In genomic region chr6:94924338-94925039, GRCm38 (mm10) we compare ENCODE assay signal across 24 mouse cellular contexts.
A peak's percentile ranks its signal among the peaks of the same experiment; 100 is the strongest.
DNase-seq lines count a peak whose midpoint lies in the region; ATAC-seq and TF ChIP-seq lines count a peak whose summit lies in the region.
"Had no signal": no experiment of that assay in that cellular context is flagged by ENCODE, and none has a peak within 500 bp of the region (broad histone marks: within the 10 kb centered on the region; RNA-seq: fewer than 3 reads in every experiment).

No protein-coding gene starts in this region.

- H3K36me3 ChIP-seq in MEL (ENCODE audit: control insufficient read depth in 1 of 2, insufficient read depth in 2 of 2, low read length in 2 of 2): peaks cover 0 to 40% of the 10 kb centered on the region in 2 experiments; a peak in 2 of 4 replicates
- H3K36me3 ChIP-seq: embryonic facial prominence, embryonic 10.5 days; forebrain, embryonic 15.5 days; G1E; heart, embryonic 10.5 days; hindbrain, embryonic 12.5 days had no signal

- H3K27me3 ChIP-seq in MEL (ENCODE audit: control insufficient read depth in 1 of 2, insufficient read depth in 2 of 2, low read length in 2 of 2): no peaks in the 10 kb centered on the region
- H3K27me3 ChIP-seq: forebrain, embryonic 15.5 days; hindbrain, embryonic 12.5 days; Patski had no signal

- DNase-seq in 3T3-L1 (ENCODE audit: low read depth, low spot score) (peak; percentile 78), MEL (ENCODE audit: low read depth, low spot score) (peak; percentile 64)
- no peak for DNase-seq in left cerebral cortex, adult 9 months (ENCODE audit: low spot score in 2 of 2)
- DNase-seq in lung, postnatal 14 days: no peak
- DNase-seq in embryo, embryonic 10 days (ENCODE audit: low spot score): no peak
- DNase-seq: adrenal gland, adult 8-10 months; cerebellum, adult 11-12 months; cerebellum, adult 9-10 months; cerebellum, postnatal 25 days; heart, adult 18-20 months; heart, postnatal 10 days; heart, postnatal 4 days had no signal

- 0 out of 2 replicates have a peak, but pooled peaks have one; percentile 12 for ATAC-seq in common myeloid progenitor, adult 5-6 weeks (replicated peaks; ENCODE audit: low read depth, poor library complexity, severe bottlenecking)
- peak; percentile 86 for ATAC-seq in megakaryocyte-erythroid progenitor cell, adult 5-6 weeks (replicated peaks; ENCODE audit: low FRiP score, low TSS enrichment, poor library complexity, severe bottlenecking)
- ATAC-seq: activated CD4-positive, CD25-positive, alpha-beta regulatory T cell, adult 4 months; CD4-positive, CD25-positive, alpha-beta regulatory T cell, adult 4 months; forebrain, embryonic 15.5 days; hindbrain, postnatal 0 days; Patski had no signal

- peak overlapping the region; percentile 64 for H3K27ac ChIP-seq in MEL (ENCODE audit: control insufficient read depth, low read depth, low read length)
- H3K27ac ChIP-seq: embryonic facial prominence, embryonic 10.5 days; forebrain, embryonic 15.5 days; heart, embryonic 10.5 days; hindbrain, embryonic 12.5 days; hindbrain, postnatal 0 days had no signal

- H3K4me1 ChIP-seq in MEL (ENCODE audit: control insufficient read depth in 1 of 2, insufficient read depth in 2 of 2, low read length in 2 of 2): peaks cover 4 to 31% of the 10 kb centered on the region in 2 experiments
- H3K4me1 ChIP-seq: forebrain, embryonic 15.5 days had no signal

- TF ChIP-seq CTCF in MEL (IDR thresholded peaks at IDR 0.05 in 2 of 3, conservative IDR thresholded peaks at IDR 0.05 in 1 of 3; ENCODE audit: control insufficient read depth in 1 of 3, insufficient read depth in 1 of 3, low read depth in 2 of 3, low read length in 3 of 3, poor library complexity in 1 of 3, severe bottlenecking in 1 of 3): no peak

- H3K79me2 ChIP-seq in MEL (ENCODE audit: control insufficient read depth, insufficient read depth, low read length, poor library complexity): no peaks in the 10 kb centered on the region; the same call in 1 of the 2 replicates

- peak overlapping the region; percentile 23 for H3K9ac ChIP-seq in MEL (ENCODE audit: control insufficient read depth, low read depth, low read length, poor library complexity, severe bottlenecking)
- H3K9ac ChIP-seq: forebrain, embryonic 15.5 days; hindbrain, embryonic 12.5 days had no signal

- no peak for TF ChIP-seq RAD21 in MEL (IDR thresholded peaks at IDR 0.05; ENCODE audit: low read depth, low read length)

- TF ChIP-seq EP300 in MEL (IDR thresholded peaks at IDR 0.05; ENCODE audit: low read depth in 1 of 2, low read length in 2 of 2): peak; percentile 58 to 65; a peak in 3 of 4 replicates

- H3K9me3 ChIP-seq in MEL (replicated peaks; ENCODE audit: insufficient read depth, low read length): no peaks in the 10 kb centered on the region
- H3K9me3 ChIP-seq: embryonic facial prominence, embryonic 10.5 days; forebrain, embryonic 15.5 days; G1E; heart, embryonic 10.5 days; hindbrain, embryonic 12.5 days had no signal

- H3K4me3 ChIP-seq in MEL (ENCODE audit: control insufficient read depth in 1 of 2, insufficient read depth in 1 of 2, low read depth in 2 of 2, low read length in 2 of 2): peak overlapping the region; percentile 29 to 38; a peak in 3 of 4 replicates
- H3K4me3 ChIP-seq: embryonic facial prominence, embryonic 10.5 days; erythroblast, embryonic 14.5 days; forebrain, embryonic 15.5 days; heart, embryonic 10.5 days; hindbrain, embryonic 12.5 days had no signal

- TF ChIP-seq POLR2A in MEL (IDR thresholded peaks at IDR 0.05; ENCODE audit: control insufficient read depth in 1 of 2, insufficient read depth in 1 of 2, low read depth in 1 of 2, low read length in 2 of 2, poor library complexity in 1 of 2): no peak

TF ChIP-seq in MEL, 35 proteins besides CTCF, POLR2A, EP300 and RAD21:
- TF ChIP-seq SIN3A (IDR thresholded peaks at IDR 0.05; ENCODE audit: low read length): peak; percentile 60
- TF ChIP-seq UBTF (IDR thresholded peaks at IDR 0.05; ENCODE audit: borderline replicate concordance, insufficient read depth, low read depth, low read length): no peak
- TF ChIP-seq TCF12 (IDR thresholded peaks at IDR 0.05; ENCODE audit: low read depth, low read length): peak; percentile 70
- TF ChIP-seq HCFC1 (IDR thresholded peaks at IDR 0.05; ENCODE audit: low read depth, low read length): 0 out of 2 replicates have a peak, but pooled peaks have one; percentile 39
- TF ChIP-seq ZKSCAN1 (IDR thresholded peaks at IDR 0.05; ENCODE audit: low read depth, low read length): no peak
- TF ChIP-seq ZC3H11A (IDR thresholded peaks at IDR 0.05; ENCODE audit: low read depth, low read length): no peak
- TF ChIP-seq TAL1 (IDR thresholded peaks at IDR 0.05; ENCODE audit: low read length): no peak
- TF ChIP-seq RCOR1 (IDR thresholded peaks at IDR 0.05; ENCODE audit: low read depth, low read length): 0 out of 2 replicates have a peak, but pooled peaks have one; percentile 22
- no peak for TF ChIP-seq MYB (IDR thresholded peaks at IDR 0.05; ENCODE audit: low read depth, low read length)
- TF ChIP-seq MXI1 (IDR thresholded peaks at IDR 0.05; ENCODE audit: low read depth, low read length): no peak; the same call in 1 of the 2 replicates
- no peak for TF ChIP-seq JUND (IDR thresholded peaks at IDR 0.05; ENCODE audit: low read depth, low read length)
- peak; percentile 90 for TF ChIP-seq ETS1 (IDR thresholded peaks at IDR 0.05; ENCODE audit: low read depth, low read length)
- peak; percentile 88; the same call in 1 of the 2 replicates for TF ChIP-seq MEF2A (IDR thresholded peaks at IDR 0.05; ENCODE audit: extremely low read depth, insufficient replicate concordance, low read depth, low read length, poor library complexity, severe bottlenecking)
- peak; percentile 10; the same call in 1 of the 2 replicates for TF ChIP-seq BHLHE40 (IDR thresholded peaks at IDR 0.05; ENCODE audit: borderline replicate concordance, low read depth, low read length)
- no peak for TF ChIP-seq POLR2AphosphoS5 (IDR thresholded peaks at IDR 0.05; ENCODE audit: borderline replicate concordance, low read depth, low read length)
- TF ChIP-seq MAZ (IDR thresholded peaks at IDR 0.05; ENCODE audit: low read depth, low read length): no peak
- no peak for TF ChIP-seq NELFE (IDR thresholded peaks at IDR 0.05; ENCODE audit: low read depth, low read length)
- no peak for TF ChIP-seq USF2 (IDR thresholded peaks at IDR 0.05; ENCODE audit: borderline replicate concordance in 1 of 2, insufficient read depth in 1 of 2, low read depth in 1 of 2, low read length in 2 of 2)
- no peak for TF ChIP-seq MAX (IDR thresholded peaks at IDR 0.05; ENCODE audit: low read length)
- TF ChIP-seq KAT2A (conservative IDR thresholded peaks at IDR 0.05; ENCODE audit: low read depth, low read length): no peak
- TF ChIP-seq E2F4 (IDR thresholded peaks at IDR 0.05; ENCODE audit: borderline replicate concordance, low read depth, low read length): no peak
- TF ChIP-seq GABPA (IDR thresholded peaks at IDR 0.05; ENCODE audit: low read depth, low read length): no peak
- no peak for TF ChIP-seq POLR2AphosphoS2 (IDR thresholded peaks at IDR 0.05; ENCODE audit: low read length)
- TF ChIP-seq CHD2 (IDR thresholded peaks at IDR 0.05; ENCODE audit: low read length): no peak
- no peak for TF ChIP-seq ELF1 (IDR thresholded peaks at IDR 0.05; ENCODE audit: low read depth, low read length)
- no peak for TF ChIP-seq MAFK (IDR thresholded peaks at IDR 0.05; ENCODE audit: borderline replicate concordance, low read depth, low read length)
- TF ChIP-seq ZMIZ1 (IDR thresholded peaks at IDR 0.05; ENCODE audit: low read depth, low read length): no peak
- TF ChIP-seq USF1 (IDR thresholded peaks at IDR 0.05; ENCODE audit: low read depth, low read length): no peak
- peak; percentile 96 for TF ChIP-seq ZNF384 (IDR thresholded peaks at IDR 0.05; ENCODE audit: low read depth, low read length)
- peak; percentile 86 for TF ChIP-seq GATA1 (IDR thresholded peaks at IDR 0.05; ENCODE audit: low read depth, low read length)
- no peak for TF ChIP-seq TBP (IDR thresholded peaks at IDR 0.05; ENCODE audit: low read depth, low read length)
- no peak for TF ChIP-seq MYC (IDR thresholded peaks at IDR 0.05; ENCODE audit: low read depth, low read length)
- TF ChIP-seq NRF1 (IDR thresholded peaks at IDR 0.05; ENCODE audit: insufficient read depth, low read depth, low read length, poor library complexity, severe bottlenecking): no peak
- no peak for TF ChIP-seq CHD1 (IDR thresholded peaks at IDR 0.05; ENCODE audit: low read depth, low read length)
- no peak for TF ChIP-seq SMC3 (IDR thresholded peaks at IDR 0.05; ENCODE audit: low read depth, low read length)

Comparison
In these comparisons a context has a peak if more than half of its experiments do, and no peak if none do; other contexts are left out.
1. DNase-seq: peak in 3T3-L1 (single experiment) and MEL (single experiment); none in left cerebral cortex, adult 9 months (0 of 2), lung, postnatal 14 days (single experiment) and embryo, embryonic 10 days (single experiment).